Mouse (Mus musculus): ENCODE data around the gene Map1lc3a.

Map1lc3a gene

GRCm38 (mm10) chr2:155287456-155288250 lies 11.6 kb downstream of the Map1lc3a start:
- no peak for DNase-seq (ENCODE audit: low read depth)

- DNase-seq (ENCODE audit: low read depth) = no peak
Observed at GRCm38 (mm10) chr2:155290066-155290465, 14.0 kb downstream of the Map1lc3a start.

GRCm38 (mm10) chr2:155293382-155293781 lies 17.3 kb downstream of the Map1lc3a start:
- no peak for DNase-seq (ENCODE audit: low read depth)

- peak; percentile 69 for DNase-seq (ENCODE audit: low read depth)
Observed at GRCm38 (mm10) chr2:155293946-155294345, 17.8 kb downstream of the Map1lc3a start.

- no peak for DNase-seq (ENCODE audit: low read depth)
Observed at GRCm38 (mm10) chr2:155295453-155295852, 19.4 kb downstream of the Map1lc3a start.

GRCm38 (mm10) chr2:155299563-155299962 lies 23.5 kb downstream of the Map1lc3a start:
- no peak for DNase-seq (ENCODE audit: low read depth)

- DNase-seq (ENCODE audit: low read depth) = peak; percentile 85
Observed at GRCm38 (mm10) chr2:155308936-155309592, 33.0 kb downstream of the Map1lc3a start.

- no peak for DNase-seq (ENCODE audit: low read depth)
Observed at GRCm38 (mm10) chr2:155313671-155314070, 37.6 kb downstream of the Map1lc3a start.

GRCm38 (mm10) chr2:155318618-155319017 lies 42.5 kb downstream of the Map1lc3a start:
- no peak for DNase-seq (ENCODE audit: low read depth)

- DNase-seq (ENCODE audit: low read depth) = peak; percentile 9
Observed at GRCm38 (mm10) chr2:155320596-155320995, 44.5 kb downstream of the Map1lc3a start.

GRCm38 (mm10) chr2:155326001-155326400 lies 49.9 kb downstream of the Map1lc3a start:
- DNase-seq (ENCODE audit: low read depth) = no peak
